Mouse (Mus musculus): ENCODE data around the gene Cyp4a32.

DNA sequence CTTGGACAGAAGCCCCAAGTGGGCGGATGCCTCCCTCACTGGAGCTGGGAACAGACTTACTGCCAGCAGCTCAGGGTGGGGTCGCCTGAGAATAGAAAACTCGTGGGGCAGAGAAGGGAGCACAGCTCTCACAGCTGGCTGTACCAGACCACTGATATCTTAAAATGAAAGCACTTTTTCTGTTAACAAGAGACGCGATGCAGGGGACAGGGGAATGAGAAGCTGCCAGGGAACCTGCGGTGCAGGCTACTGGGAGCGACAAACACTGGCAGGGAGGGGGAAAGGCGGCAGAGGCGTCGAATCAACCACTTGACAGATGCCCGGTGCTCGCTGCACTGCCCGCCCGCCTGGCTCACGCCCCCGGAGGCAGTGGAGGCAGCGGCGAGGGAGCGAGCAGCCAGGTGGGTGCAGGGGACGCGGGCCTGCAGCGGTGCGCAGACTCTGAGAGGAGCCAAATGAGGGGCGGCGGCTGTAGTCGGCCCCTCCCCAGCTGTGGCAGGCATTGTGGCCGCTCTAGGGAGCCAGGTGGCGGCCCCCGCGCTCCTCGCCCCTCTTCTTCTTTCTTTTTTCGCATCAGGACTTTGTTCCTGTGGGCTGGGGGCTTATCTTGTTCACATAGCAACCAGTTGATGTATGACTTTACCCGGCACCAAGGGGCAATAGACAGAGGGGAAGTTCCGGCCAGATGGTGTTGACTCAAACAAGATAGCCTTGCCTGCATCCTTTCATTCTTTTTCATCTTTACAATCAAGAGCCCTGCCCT is 56.5 kb downstream of the Cyp4a32 start:
- TF ChIP-seq CTCF (IDR thresholded peaks at IDR 0.05; ENCODE audit: low read depth) (no peak), EP300 (IDR thresholded peaks at IDR 0.05; ENCODE audit: low read depth) (no peak)
